Comparison of ENCODE assay signal across 22 mouse cellular contexts in genomic region chr7:68283776-68284175, GRCm38 (mm10). TPM values are rescaled to one million over a fixed set of nuclear protein-coding genes. Genes with fewer than 3 reads are reported as not detected.
DNase-seq lines count a peak whose midpoint lies in the region; ATAC-seq and TF ChIP-seq lines count a peak whose summit lies in the region.
"Had no signal": no experiment of that assay in that cellular context is flagged by ENCODE, and none has a peak within 500 bp of the region (broad histone marks: within the 10 kb centered on the region; RNA-seq: fewer than 3 reads in every experiment).

No protein-coding gene starts in this region.

- DNase-seq in lung, postnatal 0 days (ENCODE audit: low spot score) = peak; percentile 75
- DNase-seq in lung, postnatal 36 days = no peak
- peak; percentile 86 for DNase-seq in CD4-positive, CD25-positive, alpha-beta regulatory T cell, adult 2 months (ENCODE audit: low read depth, low spot score)
- DNase-seq in naive thymus-derived CD4-positive, alpha-beta T cell, adult 2 months (ENCODE audit: low read depth) = peak; percentile 76
- DNase-seq in frontal cortex, adult 2 months (ENCODE audit: extremely low spot score in 1 of 2, low spot score in 1 of 2) = no peak
- DNase-seq in heart, postnatal 25 days (ENCODE audit: low spot score) = no peak
- DNase-seq: adrenal gland, postnatal 14 days; cerebellum, adult 2 months; gastrocnemius, postnatal 25 days; kidney, adult 9 months; kidney, postnatal 4 days; lung, adult 18-20 months; lung, postnatal 4 days; right cerebral cortex, postnatal 25 days had no signal

- no peak overlapping the region for H3K4me2 ChIP-seq in lung, postnatal 0 days (replicated peaks; ENCODE audit: low read depth, low read length)
- H3K4me2 ChIP-seq: embryonic facial prominence, embryonic 12.5 days; forebrain, embryonic 15.5 days; heart, embryonic 11.5 days; limb, embryonic 13.5 days; midbrain, embryonic 12.5 days had no signal

- H3K9me3 ChIP-seq in lung, postnatal 0 days (ENCODE audit: low read length) = no peaks in the 10 kb centered on the region
- H3K9me3 ChIP-seq: embryonic facial prominence, embryonic 12.5 days; forebrain, embryonic 15.5 days; limb, embryonic 13.5 days; midbrain, embryonic 12.5 days had no signal

- H3K4me1 ChIP-seq in lung, postnatal 0 days (ENCODE audit: insufficient read depth, low read depth, low read length) = no peaks in the 10 kb centered on the region
- H3K4me1 ChIP-seq: forebrain, embryonic 15.5 days; midbrain, embryonic 12.5 days had no signal

- 79% methylated on average over 7 of the region's 7 CpGs for WGBS in lung, postnatal 0 days

- no peak overlapping the region for H3K27ac ChIP-seq in lung, postnatal 0 days (ENCODE audit: low read length)
- H3K27ac ChIP-seq: embryonic facial prominence, embryonic 12.5 days; forebrain, embryonic 15.5 days; limb, embryonic 13.5 days; midbrain, embryonic 12.5 days had no signal

- H3K27me3 ChIP-seq in lung, postnatal 0 days (replicated peaks; ENCODE audit: insufficient read depth, low read length) = no peaks in the 10 kb centered on the region
- H3K27me3 ChIP-seq: embryonic facial prominence, embryonic 12.5 days; forebrain, embryonic 15.5 days; limb, embryonic 13.5 days had no signal

- no peak overlapping the region for H3K4me3 ChIP-seq in lung, postnatal 0 days (ENCODE audit: low read depth, low read length)
- H3K4me3 ChIP-seq: embryonic facial prominence, embryonic 12.5 days; forebrain, embryonic 15.5 days; limb, embryonic 13.5 days; midbrain, embryonic 12.5 days had no signal

- TF ChIP-seq EP300 in lung, postnatal 0 days (IDR thresholded peaks at IDR 0.05) = peak; percentile 75

- H3K9ac ChIP-seq in lung, postnatal 0 days (replicated peaks; ENCODE audit: low read depth) = no peak overlapping the region
- H3K9ac ChIP-seq: embryonic facial prominence, embryonic 12.5 days; forebrain, embryonic 15.5 days; limb, embryonic 13.5 days; midbrain, embryonic 12.5 days had no signal

- H3K36me3 ChIP-seq in lung, postnatal 0 days (ENCODE audit: insufficient read depth, low read length) = no peaks in the 10 kb centered on the region
- H3K36me3 ChIP-seq: embryonic facial prominence, embryonic 12.5 days; forebrain, embryonic 15.5 days; limb, embryonic 13.5 days; midbrain, embryonic 12.5 days had no signal

- intact Hi-C loops in heart, postnatal 25 days (cut with DNase I) = no loop called here

- TF ChIP-seq CTCF in lung, postnatal 0 days (IDR thresholded peaks at IDR 0.05) = no peak

- ATAC-seq in lung, postnatal 0 days = peak; percentile 65
- ATAC-seq in activated CD4-positive, CD25-positive, alpha-beta regulatory T cell, adult 4 months = peak; percentile 24
- ATAC-seq: forebrain, embryonic 15.5 days had no signal

RNA-seq across cellular contexts. Expression of gene Fam169b, which starts 10.1 kb away (rescaled TPM):
- 0.37 and 0.69 TPM in 2 replicates for polyA plus RNA-seq in lung, postnatal 0 days (2015; fragmentation: Nextera tagmentation; extraction: Ambion mirVana)
- 10 to 100 TPM; 85.3 to 95.2 TPM for polyA plus RNA-seq in activated CD4-positive, CD25-positive, alpha-beta regulatory T cell, adult 4 months (2017; shearing (Covaris generic))
- 0.38 and 1.0 TPM in 2 replicates for polyA plus RNA-seq in frontal cortex, adult 2 months (2012; rRNA removed)
- total RNA-seq in heart, postnatal 25 days (2021) = under 1 TPM; 0.11 to 0.16 TPM
- polyA plus RNA-seq: forebrain, embryonic 15.5 days; neural tube, embryonic 14.5 days had no signal

RNA-seq across cellular contexts. Expression of gene Pgpep1l, which starts 19.7 kb away (rescaled TPM):
- polyA plus RNA-seq in lung, postnatal 0 days (2015; fragmentation: Nextera tagmentation; extraction: Ambion mirVana) = not detected in 2 replicates
- polyA plus RNA-seq in activated CD4-positive, CD25-positive, alpha-beta regulatory T cell, adult 4 months (2017; shearing (Covaris generic)) = 1 to 10 TPM; 3.6 to 4.4 TPM
- polyA plus RNA-seq in frontal cortex, adult 2 months (2012; rRNA removed) = 0.80 and 1.3 TPM in 2 replicates
- not detected for total RNA-seq in heart, postnatal 25 days (2021)
- total RNA-seq: adrenal gland, postnatal 14 days; hematopoietic stem cell, adult 5-6 weeks had no signal
- polyA plus RNA-seq: embryonic facial prominence, embryonic 12.5 days; forebrain, embryonic 15.5 days; heart, embryonic 11.5 days; limb, embryonic 13.5 days; midbrain, embryonic 12.5 days; neural tube, embryonic 14.5 days had no signal

Comparison
In these comparisons a context has a peak if more than half of its experiments do, and no peak if none do; other contexts are left out.
1. DNase-seq: peak in lung, postnatal 0 days (single experiment), CD4-positive, CD25-positive, alpha-beta regulatory T cell, adult 2 months (single experiment) and naive thymus-derived CD4-positive, alpha-beta T cell, adult 2 months (single experiment); none in lung, postnatal 36 days (single experiment), frontal cortex, adult 2 months (0 of 2) and heart, postnatal 25 days (single experiment).
2. RNA of gene Fam169b, which starts 10.1 kb away (polyA plus RNA-seq): 85.3 to 95.2 TPM in activated CD4-positive, CD25-positive, alpha-beta regulatory T cell, adult 4 months; 0.38 to 1.0 TPM in frontal cortex, adult 2 months and 0.37 to 0.69 TPM in lung, postnatal 0 days; every median in the first group is over 10 times any median in the second.